Mouse (Mus musculus): Measurements from ENCODE around the gene Kif21b.

- no peak for TF ChIP-seq CTCF (IDR thresholded peaks at IDR 0.05; ENCODE audit: borderline replicate concordance, insufficient read depth, low read depth, low read length)
- TF ChIP-seq POLR2A (IDR thresholded peaks at IDR 0.05; ENCODE audit: borderline replicate concordance, insufficient read depth, low read length): no peak
Measured at GRCm38 (mm10) chr1:136160930-136161329, 29.7 kb downstream of the Kif21b start.
